Mouse (Mus musculus) cortical plate, adult 2 months (tissue): ENCODE results near the gene Setd6.

Experiments used
- CTCF ChIP-seq: fragments of 200-500 bp; IDR thresholded peaks from 2 replicates; pipeline ENCODE4 v1.5.1; 2011; ENCODE audit warnings: mild to moderate bottlenecking, control low read depth, low read length; ENCODE audit not compliant: insufficient read depth; ENCODE audit errors: extremely low read depth
- POLR2A ChIP-seq: fragments of 200-500 bp; IDR thresholded peaks from 2 replicates; pipeline ENCODE4 v1.6.1; 2011; ENCODE audit warnings: mild to moderate bottlenecking, low read length, control low read depth; ENCODE audit not compliant: insufficient read depth; ENCODE audit errors: extremely low read depth

DNA sequence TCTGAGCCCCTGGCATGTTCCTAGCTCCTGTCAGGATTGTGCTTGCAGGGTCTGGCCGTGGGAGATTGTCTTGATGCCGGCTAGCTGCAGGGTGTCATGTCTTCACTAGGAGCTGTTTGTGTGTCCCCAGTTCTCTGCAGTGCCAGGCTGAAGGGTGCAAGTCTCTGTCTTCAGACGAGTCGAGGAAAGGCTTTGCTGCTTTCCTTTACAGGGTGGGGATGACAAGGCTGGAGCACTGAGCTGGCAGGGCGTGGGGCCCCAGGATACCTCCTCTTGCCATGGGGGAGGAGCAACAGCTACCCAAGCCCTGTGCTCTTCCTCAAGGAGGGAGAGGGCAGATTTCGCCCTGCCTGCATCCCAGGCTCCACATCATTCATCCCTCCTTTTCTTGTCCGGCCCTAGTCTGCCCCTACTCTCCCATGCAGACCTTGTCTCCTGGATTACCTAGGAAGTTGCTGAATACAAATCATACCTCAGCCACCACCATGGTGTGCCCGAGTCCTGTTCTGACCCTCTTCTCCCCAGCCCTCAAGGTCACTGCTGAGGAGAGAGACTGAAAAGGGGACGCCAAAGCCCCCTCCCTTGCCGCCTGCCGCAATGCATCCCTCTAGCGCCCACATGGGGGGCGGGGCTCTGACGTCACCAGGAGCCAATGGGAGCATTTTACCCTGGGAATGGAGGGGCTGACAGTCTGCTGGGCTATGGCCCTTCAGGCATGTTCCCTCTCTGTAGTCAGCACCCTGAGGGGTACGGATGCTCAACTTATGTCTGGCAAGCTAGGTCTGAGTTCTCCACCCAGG is 12.0 kb upstream of the Setd6 start:
- no peak for TF ChIP-seq CTCF
- peak; percentile 81 for TF ChIP-seq POLR2A
